In genomic region chr5:119235884-119236283, GRCm38 (mm10) we compare ENCODE assay signal across 31 mouse cellular contexts.
"Had no signal": no experiment of that assay in that cellular context is flagged by ENCODE, and none has a peak within 500 bp of the region (broad histone marks: within the 10 kb centered on the region; RNA-seq: fewer than 3 reads in every experiment).

No protein-coding gene starts in this region.

- H3K4me2 ChIP-seq: limb, embryonic 12.5 days; limb, embryonic 13.5 days; limb, embryonic 15.5 days; liver, embryonic 11.5 days; liver, embryonic 12.5 days; liver, embryonic 13.5 days; liver, embryonic 15.5 days; lung, embryonic 14.5 days; lung, embryonic 15.5 days; midbrain, embryonic 11.5 days; midbrain, embryonic 12.5 days; midbrain, embryonic 13.5 days; midbrain, embryonic 15.5 days had no signal

- H3K27me3 ChIP-seq: liver, embryonic 12.5 days; liver, embryonic 13.5 days; liver, embryonic 15.5 days; lung, embryonic 15.5 days; megakaryocyte, embryonic 14.5 days; midbrain, embryonic 12.5 days; midbrain, embryonic 13.5 days; midbrain, embryonic 15.5 days had no signal

- H3K4me3 ChIP-seq: limb, embryonic 10.5 days; limb, embryonic 12.5 days; limb, embryonic 13.5 days; limb, embryonic 15.5 days; liver, embryonic 12.5 days; liver, embryonic 13.5 days; liver, embryonic 15.5 days; lung, embryonic 15.5 days; megakaryocyte, embryonic 14.5 days; midbrain, embryonic 10.5 days; midbrain, embryonic 12.5 days; midbrain, embryonic 13.5 days; midbrain, embryonic 15.5 days; myocyte had no signal

- ATAC-seq: liver, embryonic 12.5 days; liver, postnatal 0 days; lung, postnatal 0 days; midbrain, embryonic 13.5 days; midbrain, embryonic 15.5 days; midbrain, embryonic 16.5 days had no signal

- H3K36me3 ChIP-seq: limb, embryonic 10.5 days; limb, embryonic 12.5 days; limb, embryonic 13.5 days; limb, embryonic 15.5 days; liver, embryonic 12.5 days; liver, embryonic 13.5 days; liver, embryonic 15.5 days; lung, embryonic 15.5 days; midbrain, embryonic 10.5 days; midbrain, embryonic 12.5 days; midbrain, embryonic 13.5 days; midbrain, embryonic 15.5 days had no signal

- H3K9me3 ChIP-seq: limb, embryonic 10.5 days; limb, embryonic 12.5 days; limb, embryonic 13.5 days; limb, embryonic 15.5 days; liver, embryonic 15.5 days; lung, embryonic 15.5 days; midbrain, embryonic 10.5 days; midbrain, embryonic 12.5 days; midbrain, embryonic 13.5 days; midbrain, embryonic 15.5 days had no signal

- H3K4me1 ChIP-seq: limb, embryonic 13.5 days; limb, embryonic 15.5 days; liver, embryonic 12.5 days; liver, embryonic 13.5 days; liver, embryonic 15.5 days; lung, embryonic 15.5 days; megakaryocyte, embryonic 14.5 days; midbrain, embryonic 10.5 days; midbrain, embryonic 12.5 days; midbrain, embryonic 13.5 days; midbrain, embryonic 15.5 days had no signal

- H3K9ac ChIP-seq: limb, embryonic 12.5 days; limb, embryonic 13.5 days; limb, embryonic 15.5 days; liver, embryonic 12.5 days; liver, embryonic 13.5 days; liver, embryonic 14.5 days; liver, embryonic 15.5 days; liver, postnatal 0 days; lung, embryonic 14.5 days; lung, embryonic 15.5 days; midbrain, embryonic 12.5 days; midbrain, embryonic 13.5 days; midbrain, embryonic 15.5 days had no signal

- DNase-seq: left cerebral cortex, postnatal 4 days; liver; liver, embryonic 13.5 days; liver, postnatal 0 days; lung, adult 18-20 months; lung, adult 2 months; lung, embryonic 14.5 days; lung, postnatal 10 days; lung, postnatal 14 days; lung, postnatal 36 days; lung, postnatal 4 days; midbrain, embryonic 14.5 days had no signal

- H3K27ac ChIP-seq: limb, embryonic 10.5 days; limb, embryonic 12.5 days; limb, embryonic 13.5 days; limb, embryonic 15.5 days; liver, embryonic 12.5 days; liver, embryonic 13.5 days; liver, embryonic 14.5 days; liver, embryonic 15.5 days; lung, embryonic 15.5 days; macrophage; midbrain, embryonic 10.5 days; midbrain, embryonic 12.5 days; midbrain, embryonic 13.5 days; midbrain, embryonic 15.5 days had no signal
